Mouse (Mus musculus) cerebellum, adult 2 months (tissue): ENCODE results near the gene Nup88. TPM values are rescaled to one million over a fixed set of nuclear protein-coding genes. Genes with fewer than 3 reads are reported as not detected.

Experiments
- DNase-seq, 2 experiments: peaks; one replicate each; pipeline ENCODE4 v3.0.0; 2021
- H3K27ac ChIP-seq: fragments of 200-500 bp; 2 replicates; pipeline ENCODE4 v1.5.1; 2012; ENCODE audit warnings: low read length, control low read depth, inconsistent platforms; ENCODE audit not compliant: insufficient read depth
- H3K27me3 ChIP-seq: fragments of 200-500 bp; 2 replicates; pipeline ENCODE4 v1.6.1; 2012; ENCODE audit warnings: inconsistent platforms, mild to moderate bottlenecking, low read length, moderate library complexity; ENCODE audit not compliant: control insufficient read depth, insufficient read depth
- H3K4me1 ChIP-seq: fragments of 200-500 bp; 2 replicates; pipeline ENCODE4 v1.6.1; 2011; ENCODE audit warnings: low read length; ENCODE audit not compliant: control insufficient read depth, insufficient read depth
- H3K4me3 ChIP-seq: fragments of 200-500 bp; replicated peaks from 2 replicates; pipeline ENCODE3; 2011; ENCODE audit warnings: mild to moderate bottlenecking, low read depth, low read length, control low read depth; ENCODE audit not compliant: insufficient read depth
- CTCF ChIP-seq: fragments of 200-500 bp; IDR thresholded peaks from 2 replicates; pipeline ENCODE4 v1.5.1; 2011; ENCODE audit warnings: low read depth, mild to moderate bottlenecking, control low read depth, low read length, moderate library complexity, borderline replicate concordance; ENCODE audit not compliant: insufficient read depth
- POLR2A ChIP-seq: fragments of 200-500 bp; IDR thresholded peaks from 2 replicates; pipeline ENCODE4 v1.6.1; 2011; ENCODE audit warnings: low read length, control low read depth, borderline replicate concordance; ENCODE audit not compliant: insufficient read depth
- WGBS: fragments of 180-500 bp; shearing (Covaris S2); methylation state at CpG from one replicate; pipeline ENCODE4 v1.1.7; 2018; 5-methylcytosine and 5-hydroxymethylcytosine counted together
- polyA plus RNA-seq: library from polyadenylated mRNA; depleted of rRNA; stranded (reverse); fragments of >200 nt; gene quantifications from 2 replicates; pipeline ENCODE4 v1.2.3, GENCODE M21; 2012

Gene Nup88
- polyA plus RNA-seq, 1 experiment, result 79.1 TPM

DNA sequence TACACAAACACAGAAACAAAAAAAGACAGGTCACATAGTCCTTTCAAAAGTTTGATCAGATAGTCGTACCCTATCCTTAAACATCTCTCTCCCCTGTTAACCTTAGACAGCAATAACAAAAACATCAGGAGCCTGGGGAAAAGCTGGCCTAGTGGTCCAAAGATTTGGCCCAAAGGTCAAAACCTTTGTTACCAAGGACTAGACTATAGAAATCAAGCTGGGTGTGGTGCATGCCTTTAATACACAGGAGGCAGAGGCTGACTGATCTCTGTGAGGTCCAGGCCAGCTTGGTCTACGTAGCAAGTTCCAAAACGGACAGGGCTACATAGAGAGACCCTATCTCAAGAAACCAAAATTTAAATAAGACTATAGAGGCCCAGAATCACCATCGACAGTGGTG lies 15.1 kb downstream of the Nup88 start:
- H3K4me3 ChIP-seq, result no peak overlapping the region
- H3K27me3 ChIP-seq, result no peaks in the 10 kb centered on the region
- DNase-seq, result no peak
- no peak overlapping the region for H3K27ac ChIP-seq
- no peaks in the 10 kb centered on the region for H3K4me1 ChIP-seq
- 90% methylated on average over 4 of the region's 4 CpGs for WGBS
- TF ChIP-seq POLR2A (no peak), CTCF (no peak)

DNA sequence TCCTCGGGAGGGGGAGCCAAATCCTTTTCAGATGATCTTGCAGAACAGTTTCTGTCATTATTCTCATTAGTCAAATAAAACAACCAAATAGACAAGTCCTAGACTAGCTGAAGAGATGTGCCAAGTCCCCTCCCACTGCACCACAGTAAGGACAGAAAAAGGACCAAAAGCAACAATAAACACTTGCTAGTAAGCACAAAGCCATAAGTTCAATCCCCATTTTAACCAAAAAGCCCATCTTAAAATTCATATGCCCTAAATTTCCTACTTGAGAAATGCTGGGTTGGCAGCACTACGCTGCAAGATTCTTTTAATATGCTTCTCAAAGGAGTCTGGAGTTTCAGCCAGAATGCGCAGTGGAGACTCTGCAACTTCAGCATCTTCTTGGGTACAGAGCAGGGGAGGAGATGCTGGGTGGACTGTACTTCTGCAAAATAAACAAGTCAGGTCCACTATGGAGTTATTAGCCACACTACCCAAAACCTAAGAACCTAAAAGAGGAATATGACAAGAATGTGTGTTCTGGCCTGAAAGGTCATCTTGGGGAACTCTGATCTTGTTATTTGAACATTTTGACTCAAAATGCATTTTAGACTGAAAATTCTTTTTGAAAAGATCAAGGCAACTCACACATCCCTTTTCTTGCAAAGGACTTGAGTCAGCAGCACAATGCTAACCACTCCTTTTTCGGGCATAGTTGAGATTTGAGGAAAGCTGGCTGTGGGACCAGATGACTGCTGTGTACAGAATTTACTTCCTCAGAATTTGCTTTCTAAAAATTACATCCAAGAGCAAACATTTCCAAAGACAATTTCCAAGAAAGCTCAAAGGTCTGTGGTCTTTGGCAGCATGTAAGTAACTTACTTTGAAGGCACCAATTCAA lies 24.6 kb downstream of the Nup88 start:
- DNase-seq, result no peak
- Histone ChIP-seq H3K27me3 (no peaks in the 10 kb centered on the region), H3K4me1 (no peaks in the 10 kb centered on the region), H3K4me3 (no peak overlapping the region), H3K27ac (no peak overlapping the region)
- WGBS, result 88% methylated on average over 4 of the region's 4 CpGs
- no peak for TF ChIP-seq POLR2A
- TF ChIP-seq CTCF, result no peak

DNA sequence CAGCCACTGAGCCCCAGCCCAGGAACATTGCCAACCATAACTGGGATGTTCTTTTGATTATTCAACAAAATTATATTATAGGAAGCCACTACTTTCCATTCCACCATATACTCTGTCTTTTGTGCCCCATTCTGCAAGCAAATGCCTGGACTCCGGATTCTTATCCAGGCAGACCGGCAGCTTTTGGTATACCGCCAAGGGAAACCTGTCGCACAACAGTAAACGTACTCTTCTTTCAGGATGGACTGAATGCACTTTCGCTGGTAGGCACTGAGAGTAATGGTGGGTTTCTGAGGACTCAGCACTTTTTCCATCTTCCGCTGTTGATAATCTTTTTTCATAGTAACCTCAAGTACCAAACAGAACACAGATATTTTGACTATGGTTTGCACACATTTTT lies 26.1 kb downstream of the Nup88 start:
- Histone ChIP-seq H3K27me3 (no peaks in the 10 kb centered on the region), H3K4me3 (no peak overlapping the region), H3K4me1 (no peaks in the 10 kb centered on the region), H3K27ac (no peak overlapping the region)
- WGBS, result 71% methylated on average over 7 of the region's 7 CpGs
- peak; percentile 9 to 19 for DNase-seq
- TF ChIP-seq POLR2A (no peak), CTCF (no peak)

DNA sequence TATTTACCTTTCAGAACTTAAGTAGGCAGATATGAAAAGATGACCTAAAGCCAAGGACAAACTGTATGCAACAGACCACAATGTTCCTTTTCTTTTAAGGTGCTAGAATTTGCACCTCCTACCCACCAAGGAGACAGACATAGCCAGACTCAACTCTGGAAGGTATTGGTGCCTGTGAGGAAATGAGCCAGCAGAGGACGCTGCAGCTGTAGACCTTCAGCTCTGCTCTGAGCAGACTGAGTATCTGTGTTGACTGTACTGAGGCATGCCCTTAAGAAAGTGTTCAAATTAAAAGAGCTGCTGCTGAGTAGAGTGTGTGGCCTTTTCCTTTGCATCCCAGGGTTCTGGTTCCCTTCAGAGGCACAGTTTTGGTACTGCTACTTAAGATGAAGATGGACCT lies 27.2 kb downstream of the Nup88 start:
- WGBS, result 88% methylated on average over 1 of the region's 1 CpGs

DNA sequence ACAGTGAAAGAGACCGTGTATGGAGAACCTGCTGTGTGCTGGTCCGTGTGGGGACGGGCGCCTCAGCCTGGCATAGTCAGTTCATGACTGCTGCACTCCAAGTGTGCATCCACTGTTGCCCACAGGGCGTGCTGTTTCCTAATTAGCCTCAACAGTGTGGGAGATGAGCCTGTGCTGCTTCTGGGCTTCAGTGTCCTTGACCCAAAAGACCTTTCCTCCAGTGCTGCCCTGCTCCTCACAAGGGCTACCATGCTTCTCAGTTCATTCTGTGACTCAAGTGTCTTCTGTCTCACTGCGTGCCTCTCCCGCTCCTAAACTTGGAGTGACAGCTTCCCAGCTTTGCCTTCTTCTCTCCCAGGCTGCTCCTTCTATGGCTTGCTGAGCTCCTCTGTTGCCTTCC lies 34.5 kb downstream of the Nup88 start:
- Histone ChIP-seq H3K4me1 (no peaks in the 10 kb centered on the region), H3K27ac (no peak overlapping the region), H3K27me3 (no peaks in the 10 kb centered on the region), H3K4me3 (no peak overlapping the region)
- no peak for DNase-seq
- TF ChIP-seq CTCF (no peak), POLR2A (no peak)
- WGBS, result 81% methylated on average over 7 of the region's 7 CpGs

More for the DNA sequence above, 27.2 kb downstream of the Nup88 start:
- Histone ChIP-seq H3K27me3 (no peaks in the 10 kb centered on the region), H3K4me3 (no peak overlapping the region), H3K27ac (no peak overlapping the region), H3K4me1 (no peaks in the 10 kb centered on the region)
- DNase-seq, result no peak
- no peak for TF ChIP-seq POLR2A
- TF ChIP-seq CTCF, result no peak

DNA sequence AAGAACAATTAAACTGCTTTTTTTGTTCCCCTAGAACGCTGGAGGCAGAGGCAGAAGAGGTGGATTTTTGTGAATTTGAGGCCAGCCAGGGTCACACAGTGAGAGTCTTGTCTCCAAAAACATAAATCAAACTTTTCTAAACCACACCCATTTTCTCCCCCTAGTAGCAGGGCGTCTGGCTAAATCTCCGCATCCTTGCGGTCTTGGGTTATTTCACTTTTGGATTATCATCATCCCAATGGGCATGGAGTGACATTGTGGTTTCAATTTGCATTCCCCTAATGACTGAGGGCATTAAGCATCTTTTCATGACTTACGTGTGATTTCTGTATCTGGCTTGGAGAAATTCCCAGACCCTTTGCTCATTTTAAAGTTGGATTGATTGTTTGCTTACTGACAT lies 38.3 kb downstream of the Nup88 start:
- Histone ChIP-seq H3K4me3 (no peak overlapping the region), H3K27me3 (no peaks in the 10 kb centered on the region)
- WGBS, result 88% methylated on average over 5 of the region's 5 CpGs

DNA sequence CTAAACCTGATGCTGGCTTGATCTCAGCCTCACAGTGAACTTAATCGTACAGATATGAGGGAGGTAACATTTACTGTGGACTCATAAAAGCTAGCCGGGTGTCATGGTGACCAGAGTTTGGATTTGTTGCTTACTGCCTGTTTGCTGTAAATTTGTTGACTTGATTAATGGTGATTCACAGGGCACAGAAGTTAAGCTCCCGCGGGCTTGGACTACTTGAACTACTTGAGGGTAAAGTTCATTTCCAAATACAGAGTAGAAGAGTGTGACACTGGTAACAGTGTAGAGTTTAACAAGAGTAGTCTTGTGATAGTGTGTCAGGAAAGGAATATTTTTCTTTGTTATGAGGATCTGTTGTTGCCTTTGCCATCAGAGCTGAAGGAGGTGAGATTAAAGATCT lies 50.2 kb downstream of the Nup88 start:
- no peak overlapping the region for H3K4me3 ChIP-seq
- H3K27ac ChIP-seq, result no peak overlapping the region
- H3K4me1 ChIP-seq, result no peaks in the 10 kb centered on the region
- TF ChIP-seq CTCF (no peak), POLR2A (no peak)
- 95% methylated on average over 4 of the region's 4 CpGs for whole genome bisulfite sequencing
- no peaks in the 10 kb centered on the region for H3K27me3 ChIP-seq
- DNase-seq, result no peak

More for the DNA sequence above, 38.3 kb downstream of the Nup88 start:
- Histone ChIP-seq H3K4me1 (no peaks in the 10 kb centered on the region), H3K27ac (no peak overlapping the region)
- TF ChIP-seq CTCF, result no peak
- TF ChIP-seq POLR2A, result no peak
- no peak for DNase-seq

DNA sequence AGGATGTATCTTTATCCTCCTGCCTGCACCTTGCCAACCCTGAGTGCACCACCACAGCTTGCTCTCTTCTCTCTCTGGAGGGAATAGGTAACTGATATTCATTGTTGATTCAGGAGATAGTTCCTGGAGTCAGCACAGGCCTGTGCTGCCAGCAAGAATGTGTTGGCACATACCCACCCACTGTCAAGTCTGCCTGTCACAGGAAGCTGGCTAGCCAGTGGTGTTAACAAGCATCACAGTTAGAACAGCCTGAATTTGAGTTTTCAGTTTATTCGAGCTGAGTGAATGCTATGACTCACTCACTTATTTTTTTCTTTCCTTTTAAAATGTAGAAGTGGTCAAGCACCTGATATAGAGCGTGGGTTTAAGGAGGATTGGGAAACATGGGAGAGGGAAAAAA lies 51.9 kb downstream of the Nup88 start:
- no peak overlapping the region for H3K27ac ChIP-seq
- 75% methylated on average over 2 of the region's 2 CpGs for WGBS
- DNase-seq, result no peak

More for the DNA sequence above, 51.9 kb downstream of the Nup88 start:
- Histone ChIP-seq H3K4me1 (no peaks in the 10 kb centered on the region), H3K4me3 (no peak overlapping the region), H3K27me3 (no peaks in the 10 kb centered on the region)
- no peak for TF ChIP-seq CTCF
- TF ChIP-seq POLR2A, result no peak
